Mouse (Mus musculus): Measurements from ENCODE around the gene Zfp949.

GRCm38 (mm10) chr9:88558146-88558545, 10.3 kb downstream of the Zfp949 start:
- TF ChIP-seq CTCF (conservative IDR thresholded peaks at IDR 0.05 in 1 of 2, IDR thresholded peaks at IDR 0.05 in 1 of 2; ENCODE audit: low read depth in 2 of 2, low read length in 2 of 2) (no peak), MEF2A (IDR thresholded peaks at IDR 0.05; ENCODE audit: borderline replicate concordance, low read depth, low read length) (no peak), BHLHE40 (IDR thresholded peaks at IDR 0.05; ENCODE audit: low read depth, low read length) (no peak), GABPA (IDR thresholded peaks at IDR 0.05; ENCODE audit: insufficient replicate concordance, low read depth, low read length) (no peak), HCFC1 (IDR thresholded peaks at IDR 0.05; ENCODE audit: low read depth, low read length) (no peak), CHD2 (IDR thresholded peaks at IDR 0.05; ENCODE audit: low read length) (no peak), POLR2A (IDR thresholded peaks at IDR 0.05; ENCODE audit: low read depth, low read length) (no peak), TCF12 (IDR thresholded peaks at IDR 0.05; ENCODE audit: low read depth, low read length) (no peak), ETS1 (conservative IDR thresholded peaks at IDR 0.05; ENCODE audit: low read depth, low read length) (no peak), NELFE (IDR thresholded peaks at IDR 0.05; ENCODE audit: low read depth, low read length) (no peak), ZNF384 (IDR thresholded peaks at IDR 0.05; ENCODE audit: low read depth, low read length) (no peak), MAZ (IDR thresholded peaks at IDR 0.05; ENCODE audit: low read depth, low read length) (no peak), EP300 (IDR thresholded peaks at IDR 0.05; ENCODE audit: low read length) (no peak)
